Mouse (Mus musculus): ENCODE data around the gene Lgr5. TPM values are rescaled to one million over a fixed set of nuclear protein-coding genes. Genes with fewer than 3 reads are reported as not detected.

Gene Lgr5
- polyA plus RNA-seq, 1 experiment = not detected

GRCm38 (mm10) chr10:115551069-115551468, 36.5 kb downstream of the Lgr5 start:
- TF ChIP-seq GATA1 (IDR thresholded peaks at IDR 0.05; ENCODE audit: low read length) = no peak

- TF ChIP-seq GATA1 (IDR thresholded peaks at IDR 0.05; ENCODE audit: low read length) = no peak
Measured at GRCm38 (mm10) chr10:115550253-115550652, 37.3 kb downstream of the Lgr5 start.

GRCm38 (mm10) chr10:115542917-115543316, 44.7 kb downstream of the Lgr5 start:
- TF ChIP-seq GATA1 (IDR thresholded peaks at IDR 0.05; ENCODE audit: low read length) = no peak

GRCm38 (mm10) chr10:115530746-115531145, 56.8 kb downstream of the Lgr5 start:
- TF ChIP-seq GATA1 (IDR thresholded peaks at IDR 0.05; ENCODE audit: low read length) = no peak

- TF ChIP-seq GATA1 (IDR thresholded peaks at IDR 0.05; ENCODE audit: low read length) = no peak
Measured at GRCm38 (mm10) chr10:115529768-115530167, 57.8 kb downstream of the Lgr5 start.

GRCm38 (mm10) chr10:115528892-115529291, 58.7 kb downstream of the Lgr5 start:
- TF ChIP-seq GATA1 (IDR thresholded peaks at IDR 0.05; ENCODE audit: low read length) = no peak

GRCm38 (mm10) chr10:115521081-115521451, 66.5 kb downstream of the Lgr5 start:
- TF ChIP-seq GATA1 (IDR thresholded peaks at IDR 0.05; ENCODE audit: low read length) = no peak

GRCm38 (mm10) chr10:115520200-115521080, 67.1 kb downstream of the Lgr5 start:
- no peak for TF ChIP-seq GATA1 (IDR thresholded peaks at IDR 0.05; ENCODE audit: low read length)

- TF ChIP-seq GATA1 (IDR thresholded peaks at IDR 0.05; ENCODE audit: low read length) = no peak
Measured at GRCm38 (mm10) chr10:115518845-115519244, 68.7 kb downstream of the Lgr5 start.

GRCm38 (mm10) chr10:115515503-115515902, 72.1 kb downstream of the Lgr5 start:
- TF ChIP-seq GATA1 (IDR thresholded peaks at IDR 0.05; ENCODE audit: low read length) = no peak

GRCm38 (mm10) chr10:115510959-115511358, 76.6 kb downstream of the Lgr5 start:
- no peak for TF ChIP-seq GATA1 (IDR thresholded peaks at IDR 0.05; ENCODE audit: low read length)

GRCm38 (mm10) chr10:115505631-115506239, 81.8 kb downstream of the Lgr5 start:
- TF ChIP-seq GATA1 (IDR thresholded peaks at IDR 0.05; ENCODE audit: low read length) = no peak

- no peak for TF ChIP-seq GATA1 (IDR thresholded peaks at IDR 0.05; ENCODE audit: low read length)
Measured at GRCm38 (mm10) chr10:115505155-115505554, 82.4 kb downstream of the Lgr5 start.

GRCm38 (mm10) chr10:115493778-115494141, 93.8 kb downstream of the Lgr5 start:
- no peak for TF ChIP-seq GATA1 (IDR thresholded peaks at IDR 0.05; ENCODE audit: low read length)

GRCm38 (mm10) chr10:115492956-115493777, 94.4 kb downstream of the Lgr5 start:
- TF ChIP-seq GATA1 (IDR thresholded peaks at IDR 0.05; ENCODE audit: low read length) = no peak

All from G1E-ER4 (cell line).